Mouse (Mus musculus) heart, embryonic 14.5 days (tissue): ENCODE measurements around the gene Ccdc83. TPM values are rescaled to one million over a fixed set of nuclear protein-coding genes. Genes with fewer than 3 reads are reported as not detected.

ENCODE experiments used
- ATAC-seq: fragments of 200-750 bp; cut with Nextera tagmentation; 2 replicates; pipeline ENCODE4 v1.8.0; 2017; ENCODE audit warnings: low read depth, moderate TSS enrichment; ENCODE audit not compliant: insufficient number of reproducible peaks, insufficient read depth, low FRiP score
- H3K27ac ChIP-seq, 2 experiments: fragments of 200-500 bp in 1 of 2; fragments of 300-500 bp in 1 of 2; sonication (generic) in 1 of 2; replicated peaks in 1 of 2; 2 replicates each; pipeline ENCODE4 v1.5.1; 2012 to 2014; ENCODE audit warnings: low read depth in 2 of 2, low read length in 2 of 2, control low read depth in 1 of 2, mild to moderate bottlenecking in 1 of 2, mixed read lengths in 1 of 2; ENCODE audit not compliant: control insufficient read depth in 1 of 2, insufficient read depth in 1 of 2
- H3K27me3 ChIP-seq: fragments of 300-500 bp; sonication (generic); 2 replicates; pipeline ENCODE4 v1.6.1; 2014; ENCODE audit warnings: mild to moderate bottlenecking, low read length, control low read depth; ENCODE audit not compliant: control insufficient read depth, insufficient read depth
- H3K36me3 ChIP-seq: fragments of 300-500 bp; sonication (generic); 2 replicates; pipeline ENCODE4 v1.6.1; 2014; ENCODE audit warnings: mild to moderate bottlenecking, control low read depth, low read length, mixed read lengths; ENCODE audit not compliant: control insufficient read depth, insufficient read depth
- H3K4me1 ChIP-seq, 2 experiments: fragments of 200-500 bp in 1 of 2; fragments of 300-500 bp in 1 of 2; sonication (generic) in 1 of 2; 2 replicates each; pipeline ENCODE4 v1.6.1; 2012 to 2014; ENCODE audit warnings: low read length in 2 of 2, control low read depth in 1 of 2, mixed read lengths in 1 of 2; ENCODE audit not compliant: control insufficient read depth in 2 of 2, insufficient read depth in 2 of 2
- H3K4me2 ChIP-seq: fragments of 300-500 bp; sonication (generic); 2 replicates; pipeline ENCODE4 v1.6.1; 2014; ENCODE audit warnings: mild to moderate bottlenecking, low read length
- H3K4me3 ChIP-seq, 2 experiments: fragments of 200-500 bp in 1 of 2; fragments of 300-500 bp in 1 of 2; sonication (generic) in 1 of 2; 2 replicates each; pipeline ENCODE4 v1.5.1; 2012 to 2014; ENCODE audit warnings: low read length in 2 of 2, mild to moderate bottlenecking in 2 of 2, control low read depth in 1 of 2, low read depth in 1 of 2, moderate library complexity in 1 of 2; ENCODE audit not compliant: control insufficient read depth in 1 of 2, insufficient read depth in 1 of 2
- H3K9ac ChIP-seq: fragments of 300-500 bp; sonication (generic); 2 replicates; pipeline ENCODE4 v1.6.1; 2014; ENCODE audit warnings: mild to moderate bottlenecking, low read length
- H3K9me3 ChIP-seq: fragments of 300-500 bp; sonication (generic); 2 replicates; pipeline ENCODE4 v1.6.1; 2016; ENCODE audit warnings: low read length, control low read depth; ENCODE audit not compliant: control insufficient read depth
- WGBS: fragments of 180-500 bp; shearing (Covaris S2); extraction: QIAGEN DNeasy Blood & Tissue Kit; methylation state at CpG from one replicate; pipeline ENCODE4 v1.1.7; 2014; 5-methylcytosine and 5-hydroxymethylcytosine counted together
- polyA plus RNA-seq: library from polyadenylated mRNA; unstranded; fragments of >200 nt; fragmentation: Nextera tagmentation; extraction: Ambion mirVana; gene quantifications from 2 replicates; pipeline ENCODE4 v1.2.1, GENCODE M21; 2014

The Ccdc83 gene
- polyA plus RNA-seq, 1 experiment from 2014 or later, result not detected

- 66% methylated on average over 2 of the region's 2 CpGs for WGBS
- Histone ChIP-seq H3K9me3 (no peaks in the 10 kb centered on the region), H3K9ac (no peak overlapping the region), H3K36me3 (no peaks in the 10 kb centered on the region), H3K4me3 (no peak overlapping the region), H3K27me3 (no peaks in the 10 kb centered on the region), H3K4me2 (no peak overlapping the region), H3K4me1 (no peaks in the 10 kb centered on the region), H3K27ac (no peak overlapping the region)
- no peak for ATAC-seq
These were observed 44.1 kb downstream of the Ccdc83 start for GRCm38 (mm10) chr7:90221487-90221886.

GRCm38 (mm10) chr7:90218122-90218521 lies 47.5 kb downstream of the Ccdc83 start:
- H3K27ac ChIP-seq, result no peak overlapping the region
- no peak for ATAC-seq
- WGBS, result 71% methylated on average over 5 of the region's 5 CpGs
- no peak overlapping the region for H3K4me2 ChIP-seq
- H3K4me3 ChIP-seq, result no peak overlapping the region
- H3K4me1 ChIP-seq, result no peaks in the 10 kb centered on the region
- H3K36me3 ChIP-seq, result no peaks in the 10 kb centered on the region
- no peaks in the 10 kb centered on the region for H3K27me3 ChIP-seq
- no peaks in the 10 kb centered on the region for H3K9me3 ChIP-seq
- H3K9ac ChIP-seq, result no peak overlapping the region

DNA sequence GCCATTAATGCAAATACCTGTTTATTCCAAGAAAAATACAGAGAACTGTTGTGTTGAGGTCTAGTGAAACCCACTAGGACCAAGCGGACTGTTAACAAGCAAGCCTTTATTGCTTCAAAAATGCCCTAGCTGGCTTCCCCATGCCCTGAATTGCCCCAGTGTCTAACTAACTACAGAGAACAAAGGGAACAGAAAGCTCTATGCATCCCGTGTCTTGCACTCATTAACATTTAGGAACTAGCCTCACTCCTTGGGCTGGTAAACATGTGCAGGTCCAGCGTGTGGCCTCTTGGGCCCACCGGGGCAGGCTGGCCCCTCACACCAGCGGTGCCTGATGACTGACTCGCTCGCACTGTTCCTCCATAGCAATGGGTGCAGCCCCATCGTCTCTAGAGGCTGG lies 49.1 kb downstream of the Ccdc83 start:
- ATAC-seq, result no peak
- H3K9me3 ChIP-seq, result no peaks in the 10 kb centered on the region
- no peak overlapping the region for H3K9ac ChIP-seq
- H3K27me3 ChIP-seq, result no peaks in the 10 kb centered on the region
- H3K27ac ChIP-seq, result no peak overlapping the region
- H3K4me3 ChIP-seq, result no peak overlapping the region
- no peaks in the 10 kb centered on the region for H3K4me1 ChIP-seq
- WGBS, result 74% methylated on average over 8 of the region's 8 CpGs
- H3K36me3 ChIP-seq, result no peaks in the 10 kb centered on the region
- H3K4me2 ChIP-seq, result no peak overlapping the region

GRCm38 (mm10) chr7:90210947-90211346 lies 54.6 kb downstream of the Ccdc83 start:
- no peak overlapping the region for H3K9ac ChIP-seq
- H3K27me3 ChIP-seq, result no peaks in the 10 kb centered on the region
- no peaks in the 10 kb centered on the region for H3K4me1 ChIP-seq
- H3K27ac ChIP-seq, result no peak overlapping the region
- no peak overlapping the region for H3K4me2 ChIP-seq
- H3K36me3 ChIP-seq, result peaks cover 39% of the 10 kb centered on the region
- no peak overlapping the region for H3K4me3 ChIP-seq
- ATAC-seq, result no peak
- no peaks in the 10 kb centered on the region for H3K9me3 ChIP-seq

DNA sequence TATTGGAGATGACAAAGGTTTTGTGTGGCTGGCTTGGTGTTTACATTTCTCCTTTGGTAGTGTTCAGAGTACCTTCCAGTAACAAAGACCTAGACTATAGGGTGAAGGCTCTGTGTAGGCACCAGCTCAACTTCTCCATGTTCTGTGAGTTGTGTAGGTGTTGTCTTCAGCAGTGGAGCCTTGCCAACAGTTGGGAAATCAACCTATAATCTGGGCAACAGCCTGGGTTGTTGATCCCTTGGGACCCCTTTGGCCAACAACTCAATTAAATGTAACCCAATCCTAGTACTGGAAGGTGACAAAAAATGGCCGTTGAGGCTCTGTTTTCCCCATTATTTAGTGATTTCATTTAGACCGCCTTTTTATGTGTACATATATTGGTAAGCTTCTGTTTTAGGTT lies 55.5 kb downstream of the Ccdc83 start:
- no peaks in the 10 kb centered on the region for H3K9me3 ChIP-seq

GRCm38 (mm10) chr7:90203914-90204313 lies 61.7 kb downstream of the Ccdc83 start:
- H3K27ac ChIP-seq, result no peak overlapping the region
- no peak overlapping the region for H3K9ac ChIP-seq
- H3K4me3 ChIP-seq, result no peak overlapping the region
- H3K4me2 ChIP-seq, result no peak overlapping the region
- H3K4me1 ChIP-seq, result no peaks in the 10 kb centered on the region
- WGBS, result 87% methylated on average over 2 of the region's 2 CpGs
- H3K36me3 ChIP-seq, result peaks cover 59% of the 10 kb centered on the region
- no peak for ATAC-seq
- no peaks in the 10 kb centered on the region for H3K9me3 ChIP-seq
- H3K27me3 ChIP-seq, result no peaks in the 10 kb centered on the region

More for the DNA sequence above, 55.5 kb downstream of the Ccdc83 start:
- Histone ChIP-seq H3K27ac (no peak overlapping the region), H3K27me3 (no peaks in the 10 kb centered on the region), H3K4me3 (no peak overlapping the region), H3K36me3 (peaks cover 41% of the 10 kb centered on the region), H3K4me1 (no peaks in the 10 kb centered on the region), H3K9ac (no peak overlapping the region), H3K4me2 (no peak overlapping the region)
- WGBS, result 93% methylated on average over 2 of the region's 2 CpGs
- ATAC-seq, result no peak

DNA sequence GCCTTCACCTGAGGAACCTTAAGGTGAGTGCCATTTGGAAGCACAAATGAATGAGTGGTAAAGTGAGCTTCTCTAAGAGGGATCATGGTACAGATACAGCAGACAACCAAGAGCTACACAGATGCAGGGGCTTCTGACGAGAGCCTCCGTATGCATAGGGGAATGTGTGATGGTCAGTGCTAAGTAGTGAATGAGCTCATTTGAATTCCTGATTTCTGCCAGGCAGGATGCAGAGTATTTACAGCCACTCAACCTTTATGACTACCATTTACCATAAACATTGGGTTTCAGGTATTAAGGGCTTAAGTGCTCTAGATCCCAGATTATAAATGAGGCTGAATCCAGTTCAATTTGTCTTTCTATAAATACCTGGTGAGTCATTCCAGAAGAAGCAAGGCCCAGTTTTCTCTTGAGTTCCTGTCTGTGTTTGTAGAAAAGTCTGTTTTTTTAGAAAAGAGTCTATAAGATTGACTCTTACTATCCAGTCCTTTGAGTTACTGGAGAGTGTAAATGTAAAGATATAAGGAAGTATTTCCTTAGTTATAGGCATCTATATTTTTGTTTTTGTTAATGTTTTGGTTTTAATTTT lies 63.6 kb downstream of the Ccdc83 start:
- WGBS, result 57% methylated on average over 2 of the region's 2 CpGs
- H3K4me1 ChIP-seq, result no peaks in the 10 kb centered on the region
- peaks cover 57% of the 10 kb centered on the region for H3K36me3 ChIP-seq
- 0 out of 4 replicates have a peak overlapping the region, but pooled peaks of 1 of the 2 experiments have one; percentile 17 for H3K27ac ChIP-seq
- H3K9me3 ChIP-seq, result no peaks in the 10 kb centered on the region
- H3K9ac ChIP-seq, result no peak overlapping the region
- H3K4me2 ChIP-seq, result no peak overlapping the region
- no peaks in the 10 kb centered on the region for H3K27me3 ChIP-seq
- H3K4me3 ChIP-seq, result no peak overlapping the region
- no peak for ATAC-seq

GRCm38 (mm10) chr7:90200251-90200650 lies 65.3 kb downstream of the Ccdc83 start:
- H3K27me3 ChIP-seq, result no peaks in the 10 kb centered on the region
- no peak overlapping the region for H3K4me2 ChIP-seq
- H3K4me1 ChIP-seq, result no peaks in the 10 kb centered on the region
- no peaks in the 10 kb centered on the region for H3K9me3 ChIP-seq
- H3K9ac ChIP-seq, result no peak overlapping the region
- whole genome bisulfite sequencing, result 89% methylated on average over 5 of the region's 5 CpGs
- no peak for ATAC-seq
- H3K36me3 ChIP-seq, result peaks cover 60% of the 10 kb centered on the region
- H3K4me3 ChIP-seq, result no peak overlapping the region
- no peak overlapping the region for H3K27ac ChIP-seq
